Mouse (Mus musculus) hindbrain, embryonic 12.5 days (tissue): ENCODE measurements around the gene Gm3854. TPM values are rescaled to one million over a fixed set of nuclear protein-coding genes. Genes with fewer than 3 reads are reported as not detected.

Experiments
- ATAC-seq: fragments of 200-750 bp; cut with Nextera tagmentation; 2 replicates; pipeline ENCODE4 v1.8.0; 2017; ENCODE audit warnings: moderate TSS enrichment; ENCODE audit not compliant: low FRiP score
- H3K27ac ChIP-seq: fragments of 300-500 bp; sonication (generic); 2 replicates; pipeline ENCODE4 v1.5.1; 2016; ENCODE audit warnings: mild to moderate bottlenecking
- H3K27me3 ChIP-seq: fragments of 300-500 bp; sonication (generic); 2 replicates; pipeline ENCODE4 v1.6.1; 2016; ENCODE audit warnings: mild to moderate bottlenecking
- H3K36me3 ChIP-seq: fragments of 300-500 bp; sonication (generic); 2 replicates; pipeline ENCODE4 v1.6.1; 2016; ENCODE audit warnings: mild to moderate bottlenecking
- H3K4me1 ChIP-seq: fragments of 300-500 bp; sonication (generic); 2 replicates; pipeline ENCODE4 v1.6.1; 2016
- H3K4me2 ChIP-seq: fragments of 300-500 bp; sonication (generic); replicated peaks from 2 replicates; pipeline ENCODE4 v1.6.1; 2016; ENCODE audit warnings: mild to moderate bottlenecking
- H3K4me3 ChIP-seq: fragments of 300-500 bp; sonication (generic); 2 replicates; pipeline ENCODE4 v1.5.1; 2016; ENCODE audit warnings: mild to moderate bottlenecking
- H3K9ac ChIP-seq: fragments of 300-500 bp; sonication (generic); 2 replicates; pipeline ENCODE4 v1.6.1; 2016; ENCODE audit warnings: mild to moderate bottlenecking, moderate library complexity
- H3K9me3 ChIP-seq: fragments of 300-500 bp; sonication (generic); replicated peaks from 2 replicates; pipeline ENCODE4 v1.6.1; 2016; ENCODE audit warnings: mild to moderate bottlenecking
- WGBS: fragments of 180-500 bp; shearing (Covaris S2); methylation state at CpG from one replicate; pipeline ENCODE4 v1.1.7; 2016; 5-methylcytosine and 5-hydroxymethylcytosine counted together
- polyA plus RNA-seq: library from polyadenylated mRNA; unstranded; fragments of >200 nt; fragmentation: Nextera tagmentation; extraction: Ambion mirVana; gene quantifications from 2 replicates; pipeline ENCODE4 v1.2.1, GENCODE M21; 2016

The Gm3854 gene
- polyA plus RNA-seq, 1 experiment from 2014 or later: 4.8 TPM

- 27% methylated on average over 25 of the region's 25 CpGs for WGBS
- Histone ChIP-seq H3K27ac (no peak within 1 kb of the TSS), H3K4me2 (peak within 1 kb of the TSS; percentile 73)
Observed at GRCm38 (mm10) chr7:6397996-6398975, 54.7 kb downstream of the Gm3854 start, which contains the start of gene Smim17. TSS of gene Smim17 (plus strand) at chr7:6398715.

More at GRCm38 (mm10) chr7:6397996-6398975, 54.7 kb downstream of the Gm3854 start, which contains the start of gene Smim17:
- ATAC-seq: peak; percentile 90
- Histone ChIP-seq H3K4me1 (peaks cover 6% of the 10 kb centered on the region; the same call in 1 of the 2 replicates), H3K4me3 (peak within 1 kb of the TSS; percentile 47), H3K9ac (peak within 1 kb of the TSS; percentile 54), H3K9me3 (no peaks in the 10 kb centered on the region), H3K36me3 (peaks cover 28% of the 10 kb centered on the region), H3K27me3 (no peaks in the 10 kb centered on the region)

Other genes starting within 250 kb of the Gm3854 start
- gene Zfp787, start 187.8 kb upstream of the Gm3854 start, polyA plus RNA-seq: 32.5 and 34.8 TPM in 2 replicates
- gene Zfp444, start 171.5 kb upstream of the Gm3854 start, polyA plus RNA-seq: 79.0 and 83.6 TPM in 2 replicates
- not detected in 2 replicates for gene Galp, start 146.7 kb upstream of the Gm3854 start, polyA plus RNA-seq
- gene Zscan5b, start 121.5 kb upstream of the Gm3854 start, polyA plus RNA-seq: not detected in 2 replicates
- not detected in 2 replicates for gene Epp13, start 91.0 kb upstream of the Gm3854 start, polyA plus RNA-seq
- 15.5 and 19.7 TPM in 2 replicates for gene Zfp667, start 57.2 kb upstream of the Gm3854 start, polyA plus RNA-seq
- 10.8 and 12.1 TPM in 2 replicates for gene Zfp583, start 12.5 kb upstream of the Gm3854 start, polyA plus RNA-seq
- 2.8 and 3.0 TPM in 2 replicates for gene Zfp78, start 19.5 kb downstream of the Gm3854 start, polyA plus RNA-seq
- 15.9 and 16.4 TPM in 2 replicates for gene Zfp28, start 39.5 kb downstream of the Gm3854 start, polyA plus RNA-seq
- gene Smim17, start 55.0 kb downstream of the Gm3854 start, polyA plus RNA-seq: 1.5 TPM in 2 replicates
- gene Gm20715, start 66.5 kb downstream of the Gm3854 start, polyA plus RNA-seq: not detected in 2 replicates
- gene Olfr1344, start 94.9 kb downstream of the Gm3854 start, polyA plus RNA-seq: not detected in 2 replicates
- not detected in 2 replicates for gene Olfr1336, start 112.4 kb downstream of the Gm3854 start, polyA plus RNA-seq
- gene Olfr1346, start 123.3 kb downstream of the Gm3854 start, polyA plus RNA-seq: not detected in 2 replicates
- not detected in 2 replicates for gene Olfr5, start 143.2 kb downstream of the Gm3854 start, polyA plus RNA-seq
- gene Olfr1347, start 156.0 kb downstream of the Gm3854 start, polyA plus RNA-seq: not detected in 2 replicates
- not detected in 2 replicates for gene Olfr1348, start 165.0 kb downstream of the Gm3854 start, polyA plus RNA-seq
- gene Olfr1349, start 179.2 kb downstream of the Gm3854 start, polyA plus RNA-seq: not detected in 2 replicates
- gene Olfr1350, start 221.1 kb downstream of the Gm3854 start, polyA plus RNA-seq: not detected in 2 replicates